Mouse (Mus musculus) heart, embryonic 14.5 days (tissue): ENCODE results near the gene Il18bp. TPM values are rescaled to one million over a fixed set of nuclear protein-coding genes. Genes with fewer than 3 reads are reported as not detected.
A peak's percentile ranks its signal among the peaks of the same experiment; 100 is the strongest.

ENCODE experiments used
- ATAC-seq: fragments of 200-750 bp; cut with Nextera tagmentation; 2 replicates; pipeline ENCODE4 v1.8.0; 2017; ENCODE audit warnings: low read depth, moderate TSS enrichment; ENCODE audit not compliant: insufficient number of reproducible peaks, insufficient read depth, low FRiP score
- H3K27ac ChIP-seq, 2 experiments: fragments of 200-500 bp in 1 of 2; fragments of 300-500 bp in 1 of 2; sonication (generic) in 1 of 2; replicated peaks in 1 of 2; 2 replicates each; pipeline ENCODE4 v1.5.1; 2012 to 2014; ENCODE audit warnings: low read depth in 2 of 2, low read length in 2 of 2, control low read depth in 1 of 2, mild to moderate bottlenecking in 1 of 2, mixed read lengths in 1 of 2; ENCODE audit not compliant: control insufficient read depth in 1 of 2, insufficient read depth in 1 of 2
- H3K27me3 ChIP-seq: fragments of 300-500 bp; sonication (generic); 2 replicates; pipeline ENCODE4 v1.6.1; 2014; ENCODE audit warnings: mild to moderate bottlenecking, low read length, control low read depth; ENCODE audit not compliant: control insufficient read depth, insufficient read depth
- H3K36me3 ChIP-seq: fragments of 300-500 bp; sonication (generic); 2 replicates; pipeline ENCODE4 v1.6.1; 2014; ENCODE audit warnings: mild to moderate bottlenecking, control low read depth, low read length, mixed read lengths; ENCODE audit not compliant: control insufficient read depth, insufficient read depth
- H3K4me1 ChIP-seq, 2 experiments: fragments of 200-500 bp in 1 of 2; fragments of 300-500 bp in 1 of 2; sonication (generic) in 1 of 2; 2 replicates each; pipeline ENCODE4 v1.6.1; 2012 to 2014; ENCODE audit warnings: low read length in 2 of 2, control low read depth in 1 of 2, mixed read lengths in 1 of 2; ENCODE audit not compliant: control insufficient read depth in 2 of 2, insufficient read depth in 2 of 2
- H3K4me2 ChIP-seq: fragments of 300-500 bp; sonication (generic); 2 replicates; pipeline ENCODE4 v1.6.1; 2014; ENCODE audit warnings: mild to moderate bottlenecking, low read length
- H3K4me3 ChIP-seq, 2 experiments: fragments of 200-500 bp in 1 of 2; fragments of 300-500 bp in 1 of 2; sonication (generic) in 1 of 2; 2 replicates each; pipeline ENCODE4 v1.5.1; 2012 to 2014; ENCODE audit warnings: low read length in 2 of 2, mild to moderate bottlenecking in 2 of 2, control low read depth in 1 of 2, low read depth in 1 of 2, moderate library complexity in 1 of 2; ENCODE audit not compliant: control insufficient read depth in 1 of 2, insufficient read depth in 1 of 2
- H3K9ac ChIP-seq: fragments of 300-500 bp; sonication (generic); 2 replicates; pipeline ENCODE4 v1.6.1; 2014; ENCODE audit warnings: mild to moderate bottlenecking, low read length
- H3K9me3 ChIP-seq: fragments of 300-500 bp; sonication (generic); 2 replicates; pipeline ENCODE4 v1.6.1; 2016; ENCODE audit warnings: low read length, control low read depth; ENCODE audit not compliant: control insufficient read depth
- WGBS: fragments of 180-500 bp; shearing (Covaris S2); extraction: QIAGEN DNeasy Blood & Tissue Kit; methylation state at CpG from one replicate; pipeline ENCODE4 v1.1.7; 2014; 5-methylcytosine and 5-hydroxymethylcytosine counted together
- polyA plus RNA-seq: library from polyadenylated mRNA; unstranded; fragments of >200 nt; fragmentation: Nextera tagmentation; extraction: Ambion mirVana; gene quantifications from 2 replicates; pipeline ENCODE4 v1.2.1, GENCODE M21; 2014

Il18bp gene
- polyA plus RNA-seq, 1 experiment from 2014 or later = 2.1 TPM

DNA sequence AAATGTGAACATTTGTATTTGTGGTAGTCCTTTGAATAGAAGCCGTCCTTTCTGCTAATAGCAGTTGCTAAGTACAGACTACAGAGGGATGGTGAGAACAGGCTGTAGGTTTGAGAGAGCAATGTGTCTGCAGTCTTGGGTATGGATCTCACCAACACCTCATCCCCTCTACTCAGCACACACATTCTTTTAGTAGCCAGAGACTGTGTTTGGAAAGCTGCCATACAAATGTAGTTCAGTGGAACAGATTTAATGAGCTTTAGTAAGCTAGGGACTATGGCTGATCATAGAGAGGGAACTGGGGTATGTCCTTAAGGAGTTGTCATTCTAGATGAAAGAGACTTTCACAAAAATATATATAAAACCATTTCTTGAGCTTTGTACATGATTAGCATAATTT lies 51.2 kb downstream of the Il18bp start:
- ATAC-seq = no peak
- H3K9me3 ChIP-seq = no peaks in the 10 kb centered on the region
- H3K36me3 ChIP-seq = no peaks in the 10 kb centered on the region
- peaks cover 5 to 41% of the 10 kb centered on the region in 2 experiments for H3K4me1 ChIP-seq
- 0 out of 4 replicates have a peak overlapping the region, but pooled peaks of 1 of the 2 experiments have one; percentile 66 for H3K27ac ChIP-seq
- H3K4me2 ChIP-seq = no peak overlapping the region
- no peak overlapping the region; the same call in 1 of the 2 replicates for H3K9ac ChIP-seq
- 28% methylated on average over 1 of the region's 1 CpGs for WGBS
- H3K4me3 ChIP-seq = no peak overlapping the region
- H3K27me3 ChIP-seq = no peaks in the 10 kb centered on the region

DNA sequence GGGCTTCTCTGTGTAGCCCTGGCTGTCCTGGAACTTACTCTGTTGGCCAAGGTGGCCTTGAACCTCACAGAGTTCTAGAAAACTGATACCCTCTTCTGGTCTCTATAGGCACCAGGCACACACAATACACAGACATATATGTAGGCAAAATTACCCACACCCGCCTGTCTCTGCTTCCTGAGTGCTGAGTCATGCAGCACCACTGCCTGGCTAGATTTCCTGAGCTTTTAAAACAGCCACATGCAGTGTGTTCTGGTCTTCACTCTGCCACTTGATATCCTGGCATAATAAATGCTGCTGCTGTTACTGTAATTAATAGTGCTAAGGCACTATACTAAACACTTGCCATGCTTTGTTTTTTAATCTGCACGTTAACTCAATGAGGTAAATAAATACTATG lies 52.9 kb downstream of the Il18bp start:
- Histone ChIP-seq H3K4me1 (peaks cover 5 to 33% of the 10 kb centered on the region in 2 experiments), H3K36me3 (no peaks in the 10 kb centered on the region), H3K4me3 (no peak overlapping the region), H3K27ac (no peak overlapping the region), H3K4me2 (no peak overlapping the region), H3K9me3 (no peaks in the 10 kb centered on the region), H3K27me3 (no peaks in the 10 kb centered on the region), H3K9ac (no peak overlapping the region)
- ATAC-seq = no peak
- 63% methylated on average over 2 of the region's 2 CpGs for WGBS

Other genes with a start within 250 kb of the Il18bp start
- 1.2 TPM in 1 of 2 replicates, not detected in the other for gene Phox2a, start 200.4 kb downstream of the Il18bp start, polyA plus RNA-seq
- 32.1 and 34.9 TPM in 2 replicates for gene Inppl1, start 180.5 kb downstream of the Il18bp start, polyA plus RNA-seq
- gene Folr2, start 161.5 kb downstream of the Il18bp start, polyA plus RNA-seq = 0.69 and 1.0 TPM in 2 replicates
- gene Anapc15, start 155.0 kb downstream of the Il18bp start, polyA plus RNA-seq = 52.0 and 53.2 TPM in 2 replicates
- 5.0 and 6.5 TPM in 2 replicates for gene Folr1, start 147.9 kb downstream of the Il18bp start, polyA plus RNA-seq
- gene Lamtor1, start 112.8 kb downstream of the Il18bp start, polyA plus RNA-seq = 142 and 146 TPM in 2 replicates
- 0.12 and 0.14 TPM in 2 replicates for gene Tomt, start 112.3 kb downstream of the Il18bp start, polyA plus RNA-seq
- gene Lrrc51, start 84.8 kb downstream of the Il18bp start, polyA plus RNA-seq = 3.9 and 5.0 TPM in 2 replicates
- 60.5 and 62.5 TPM in 2 replicates for gene Numa1, start 84.6 kb downstream of the Il18bp start, polyA plus RNA-seq
- 16.2 and 16.9 TPM in 2 replicates for gene Rnf121, start 46.8 kb upstream of the Il18bp start, polyA plus RNA-seq
- gene Xndc1, start 46.8 kb upstream of the Il18bp start, polyA plus RNA-seq = 14.9 and 16.2 TPM in 2 replicates
- 0.78 and 1.1 TPM in 2 replicates for gene Xntrpc, start 47.0 kb upstream of the Il18bp start, polyA plus RNA-seq
- not detected in 2 replicates for gene Trpc2, start 64.4 kb upstream of the Il18bp start, polyA plus RNA-seq
- gene Art1, start 83.1 kb upstream of the Il18bp start, polyA plus RNA-seq = 3.7 and 3.9 TPM in 2 replicates
- gene Art5, start 90.8 kb upstream of the Il18bp start, polyA plus RNA-seq = 1.3 and 1.6 TPM in 2 replicates
- 0.19 TPM in 1 of 2 replicates, not detected in the other for gene Chrna10, start 98.1 kb upstream of the Il18bp start, polyA plus RNA-seq
- 27.3 and 27.6 TPM in 2 replicates for gene Nup98, start 191.5 kb upstream of the Il18bp start, polyA plus RNA-seq
- 63.5 and 70.1 TPM in 2 replicates for gene Pgap2, start 191.5 kb upstream of the Il18bp start, polyA plus RNA-seq
- gene Rhog, start 237.4 kb upstream of the Il18bp start, polyA plus RNA-seq = 43.8 and 46.2 TPM in 2 replicates
- 13.1 and 15.0 TPM in 2 replicates for gene Stim1, start 249.1 kb upstream of the Il18bp start, polyA plus RNA-seq